Mouse (Mus musculus) heart, embryonic 14.5 days (tissue): Measurements from ENCODE around the gene Bmpr2. TPM values are rescaled to one million over a fixed set of nuclear protein-coding genes. Genes with fewer than 3 reads are reported as not detected.
A peak's percentile ranks its signal among the peaks of the same experiment; 100 is the strongest.
"Not testable (repeated sequence)": the region's sequence is repeated elsewhere in the genome, so short reads cannot be mapped to it uniquely, and the experiment has no call there.

Source experiments
- ATAC-seq: fragments of 200-750 bp; cut with Nextera tagmentation; 2 replicates; pipeline ENCODE4 v1.8.0; 2017; ENCODE audit warnings: low read depth, moderate TSS enrichment; ENCODE audit not compliant: insufficient number of reproducible peaks, insufficient read depth, low FRiP score
- H3K27ac ChIP-seq, 2 experiments: fragments of 200-500 bp in 1 of 2; fragments of 300-500 bp in 1 of 2; sonication (generic) in 1 of 2; replicated peaks in 1 of 2; 2 replicates each; pipeline ENCODE4 v1.5.1; 2012 to 2014; ENCODE audit warnings: low read depth in 2 of 2, low read length in 2 of 2, control low read depth in 1 of 2, mild to moderate bottlenecking in 1 of 2, mixed read lengths in 1 of 2; ENCODE audit not compliant: control insufficient read depth in 1 of 2, insufficient read depth in 1 of 2
- H3K27me3 ChIP-seq: fragments of 300-500 bp; sonication (generic); 2 replicates; pipeline ENCODE4 v1.6.1; 2014; ENCODE audit warnings: mild to moderate bottlenecking, low read length, control low read depth; ENCODE audit not compliant: control insufficient read depth, insufficient read depth
- H3K36me3 ChIP-seq: fragments of 300-500 bp; sonication (generic); 2 replicates; pipeline ENCODE4 v1.6.1; 2014; ENCODE audit warnings: mild to moderate bottlenecking, control low read depth, low read length, mixed read lengths; ENCODE audit not compliant: control insufficient read depth, insufficient read depth
- H3K4me1 ChIP-seq, 2 experiments: fragments of 200-500 bp in 1 of 2; fragments of 300-500 bp in 1 of 2; sonication (generic) in 1 of 2; 2 replicates each; pipeline ENCODE4 v1.6.1; 2012 to 2014; ENCODE audit warnings: low read length in 2 of 2, control low read depth in 1 of 2, mixed read lengths in 1 of 2; ENCODE audit not compliant: control insufficient read depth in 2 of 2, insufficient read depth in 2 of 2
- H3K4me2 ChIP-seq: fragments of 300-500 bp; sonication (generic); 2 replicates; pipeline ENCODE4 v1.6.1; 2014; ENCODE audit warnings: mild to moderate bottlenecking, low read length
- H3K4me3 ChIP-seq, 2 experiments: fragments of 200-500 bp in 1 of 2; fragments of 300-500 bp in 1 of 2; sonication (generic) in 1 of 2; 2 replicates each; pipeline ENCODE4 v1.5.1; 2012 to 2014; ENCODE audit warnings: low read length in 2 of 2, mild to moderate bottlenecking in 2 of 2, control low read depth in 1 of 2, low read depth in 1 of 2, moderate library complexity in 1 of 2; ENCODE audit not compliant: control insufficient read depth in 1 of 2, insufficient read depth in 1 of 2
- H3K9ac ChIP-seq: fragments of 300-500 bp; sonication (generic); 2 replicates; pipeline ENCODE4 v1.6.1; 2014; ENCODE audit warnings: mild to moderate bottlenecking, low read length
- H3K9me3 ChIP-seq: fragments of 300-500 bp; sonication (generic); 2 replicates; pipeline ENCODE4 v1.6.1; 2016; ENCODE audit warnings: low read length, control low read depth; ENCODE audit not compliant: control insufficient read depth
- WGBS: fragments of 180-500 bp; shearing (Covaris S2); extraction: QIAGEN DNeasy Blood & Tissue Kit; methylation state at CpG from one replicate; pipeline ENCODE4 v1.1.7; 2014; 5-methylcytosine and 5-hydroxymethylcytosine counted together
- polyA plus RNA-seq: library from polyadenylated mRNA; unstranded; fragments of >200 nt; fragmentation: Nextera tagmentation; extraction: Ambion mirVana; gene quantifications from 2 replicates; pipeline ENCODE4 v1.2.1, GENCODE M21; 2014

The Bmpr2 gene
- polyA plus RNA-seq, 1 experiment from 2014 or later: 13.1 TPM

DNA sequence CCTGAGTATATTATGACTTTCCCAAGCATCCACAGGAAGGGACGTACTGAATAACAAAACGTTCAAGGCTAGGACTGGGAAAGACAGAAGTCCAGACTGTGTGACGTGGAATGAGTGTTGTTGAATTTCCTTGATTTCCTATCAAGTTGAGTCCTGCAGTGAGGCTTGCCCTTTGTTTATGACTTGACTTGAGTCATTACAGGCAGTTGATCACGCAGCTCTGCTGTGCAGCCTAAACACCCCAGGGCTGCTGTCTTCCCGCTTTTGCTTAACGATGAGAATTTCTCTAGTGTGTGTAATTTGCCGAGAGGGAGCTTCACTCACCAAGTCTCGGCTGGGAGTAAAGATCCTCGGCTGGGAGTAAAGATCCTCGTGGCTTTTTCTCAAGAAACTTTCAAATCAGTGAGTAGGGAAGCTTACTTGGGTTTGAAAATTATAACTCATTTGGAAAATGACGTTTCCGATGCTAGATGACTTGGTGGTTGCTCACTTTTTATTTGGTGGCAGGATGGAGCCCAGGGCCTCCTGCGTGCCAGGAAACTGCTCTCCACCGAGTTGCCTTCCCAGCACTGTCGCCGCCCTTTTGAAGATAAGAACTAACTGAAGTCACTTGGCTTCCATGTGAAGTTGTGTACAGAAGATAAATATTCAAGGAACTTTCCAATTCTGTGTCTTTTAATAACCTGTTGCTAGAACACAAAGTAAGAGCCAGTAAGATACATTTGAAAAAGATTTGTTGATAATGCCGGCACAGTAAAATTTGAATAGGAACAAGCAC lies 23.4 kb upstream of the Bmpr2 start:
- no peak for ATAC-seq
- Histone ChIP-seq H3K27ac (peak overlapping the region; percentile 53 to 55), H3K4me1 (peaks cover 0 to 6% of the 10 kb centered on the region in 2 experiments; a peak in 1 of 4 replicates), H3K9me3 (no peaks in the 10 kb centered on the region), H3K4me2 (no peak overlapping the region), H3K4me3 (no peak overlapping the region), H3K27me3 (no peaks in the 10 kb centered on the region), H3K36me3 (no peaks in the 10 kb centered on the region), H3K9ac (no peak overlapping the region)
- WGBS: 51% methylated on average over 17 of the region's 17 CpGs

DNA sequence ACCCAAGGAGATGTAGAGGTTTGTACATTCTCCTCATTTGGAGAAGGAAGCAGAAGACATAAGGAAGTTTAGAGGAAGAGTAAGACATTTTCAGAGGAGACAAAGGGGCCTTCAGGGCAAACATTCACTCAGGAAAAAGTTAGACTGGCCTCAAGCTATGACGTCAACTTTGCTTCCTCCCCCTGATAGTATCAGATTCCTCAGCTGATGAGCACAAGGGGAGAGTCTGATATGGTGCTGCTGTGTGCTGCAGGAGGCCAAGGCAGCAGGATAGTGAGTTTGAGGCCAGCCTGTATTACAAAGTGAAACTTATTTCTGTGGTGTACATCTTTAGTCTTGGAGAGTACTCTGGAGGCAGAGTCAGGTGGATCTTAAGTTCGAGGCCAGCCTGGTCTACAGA lies 14.2 kb upstream of the Bmpr2 start:
- Histone ChIP-seq H3K4me3 (no peak overlapping the region), H3K9ac (no peak overlapping the region), H3K27ac (no peak overlapping the region), H3K4me1 (no peaks in the 10 kb centered on the region), H3K4me2 (no peak overlapping the region), H3K9me3 (no peaks in the 10 kb centered on the region), H3K36me3 (no peaks in the 10 kb centered on the region), H3K27me3 (no peaks in the 10 kb centered on the region)
- no peak for ATAC-seq
- 55% methylated on average over 2 of the region's 2 CpGs for WGBS

DNA sequence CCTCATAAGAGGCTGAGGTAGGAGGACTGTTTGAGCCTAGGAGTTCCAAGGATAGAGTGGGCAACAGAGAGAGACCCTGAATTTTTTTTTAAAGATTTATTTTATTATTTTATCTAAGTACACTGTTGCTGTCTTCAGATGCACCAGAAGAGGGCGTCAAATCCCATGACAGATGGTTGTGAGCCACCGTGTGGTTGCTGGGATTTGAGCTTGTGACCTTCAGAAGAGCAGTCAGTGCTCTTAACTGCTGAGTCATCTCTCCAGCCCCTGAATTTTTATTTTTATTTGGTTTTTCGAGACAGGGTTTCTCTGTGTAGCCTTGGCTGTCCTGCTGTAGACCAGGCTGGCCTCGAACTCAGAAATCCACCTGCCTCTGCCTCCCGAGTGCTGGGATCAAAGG lies 13.5 kb upstream of the Bmpr2 start:
- ATAC-seq, H3K27ac ChIP-seq, H3K9ac ChIP-seq, H3K9me3 ChIP-seq, H3K4me1 ChIP-seq, H3K4me3 ChIP-seq, H3K4me2 ChIP-seq, H3K36me3 ChIP-seq, H3K27me3 ChIP-seq: not testable (repeated sequence)
- 68% methylated on average over 5 of the region's 5 CpGs for WGBS

DNA sequence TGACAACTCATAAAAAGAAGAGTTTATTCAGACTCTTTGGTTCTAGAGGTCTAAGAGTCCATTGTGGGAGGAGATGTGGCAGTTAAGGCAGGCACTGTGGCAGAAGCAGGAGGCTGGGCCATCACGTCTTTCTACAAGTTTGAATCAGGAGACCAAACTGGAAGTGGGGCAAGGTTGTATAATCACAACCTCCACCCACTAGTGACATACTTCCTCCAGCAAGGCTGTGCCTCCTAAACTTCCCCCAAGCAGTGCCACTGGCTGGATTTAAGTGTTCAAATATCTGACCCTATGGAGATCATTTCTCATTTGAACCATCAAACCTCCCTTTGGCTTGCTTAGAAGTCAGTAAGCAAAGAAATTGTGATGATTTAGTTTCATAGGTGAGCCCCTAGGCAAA lies 7.9 kb upstream of the Bmpr2 start:
- ATAC-seq: no peak
- H3K9ac ChIP-seq: no peak overlapping the region
- WGBS: 69% methylated on average over 1 of the region's 1 CpGs
- no peaks in the 10 kb centered on the region for H3K27me3 ChIP-seq
- H3K4me1 ChIP-seq: no peaks in the 10 kb centered on the region
- no peaks in the 10 kb centered on the region for H3K36me3 ChIP-seq
- H3K4me3 ChIP-seq: no peak overlapping the region
- no peak overlapping the region for H3K27ac ChIP-seq
- no peaks in the 10 kb centered on the region for H3K9me3 ChIP-seq
- no peak overlapping the region for H3K4me2 ChIP-seq

DNA sequence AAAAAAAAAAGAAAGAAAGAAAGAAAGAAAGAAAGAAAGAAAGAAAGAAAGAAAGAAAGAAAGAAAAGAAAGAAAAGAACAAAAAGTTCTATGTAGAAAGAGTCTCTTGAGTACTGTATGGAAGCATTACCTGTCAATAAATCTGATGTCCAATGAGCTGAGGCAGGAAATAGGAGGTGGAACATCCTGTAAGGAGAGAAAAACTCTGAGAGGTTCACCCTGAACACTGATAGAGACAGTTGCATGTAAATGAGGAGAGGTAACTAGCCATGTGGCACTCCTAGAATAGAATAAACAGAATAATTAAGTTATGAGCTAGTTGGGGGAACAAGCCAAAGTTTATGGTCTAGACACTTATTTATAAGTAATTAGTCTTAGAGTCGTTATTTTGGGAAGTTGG lies 4.9 kb upstream of the Bmpr2 start:
- no peak overlapping the region for H3K4me2 ChIP-seq
- H3K4me1 ChIP-seq: peaks cover 0 to 2% of the 10 kb centered on the region in 2 experiments; a peak in 2 of 4 replicates
- no peaks in the 10 kb centered on the region for H3K27me3 ChIP-seq
- 92% methylated on average over 1 of the region's 1 CpGs for WGBS
- H3K9me3 ChIP-seq: no peaks in the 10 kb centered on the region
- H3K4me3 ChIP-seq: no peak overlapping the region
- H3K9ac ChIP-seq: no peak overlapping the region
- no peak for ATAC-seq
- H3K36me3 ChIP-seq: no peaks in the 10 kb centered on the region
- no peak overlapping the region for H3K27ac ChIP-seq

DNA sequence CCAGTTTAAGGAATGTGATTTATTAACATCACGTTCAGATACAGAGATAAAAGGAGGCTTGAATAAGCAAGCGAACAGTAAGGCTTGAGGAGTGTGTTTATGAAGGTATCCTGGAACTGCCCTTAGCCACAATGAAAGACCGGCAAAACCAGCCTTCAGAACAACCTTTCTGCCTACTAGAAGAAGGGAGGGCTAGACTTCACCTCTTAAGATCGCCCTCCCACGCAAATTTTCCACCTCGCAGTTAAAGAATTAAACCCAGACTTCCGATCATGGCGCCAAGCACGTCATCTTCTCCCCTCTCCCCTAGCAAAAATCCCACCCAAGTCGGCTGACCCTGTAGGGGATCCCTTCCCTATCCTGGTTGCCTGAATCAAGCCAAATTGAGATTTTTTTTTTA lies 992 bp upstream of the Bmpr2 start:
- Histone ChIP-seq H3K4me1 (peaks cover 2 to 9% of the 10 kb centered on the region in 2 experiments), H3K4me3 (peak overlapping the region; percentile 73 to 96), H3K9ac (peak overlapping the region; percentile 97), H3K27me3 (no peaks in the 10 kb centered on the region), H3K36me3 (no peaks in the 10 kb centered on the region), H3K27ac (peak overlapping the region; percentile 97 to 98), H3K9me3 (no peaks in the 10 kb centered on the region), H3K4me2 (peak overlapping the region; percentile 92)
- no peak for ATAC-seq
- 8% methylated on average over 10 of the region's 10 CpGs for WGBS

DNA sequence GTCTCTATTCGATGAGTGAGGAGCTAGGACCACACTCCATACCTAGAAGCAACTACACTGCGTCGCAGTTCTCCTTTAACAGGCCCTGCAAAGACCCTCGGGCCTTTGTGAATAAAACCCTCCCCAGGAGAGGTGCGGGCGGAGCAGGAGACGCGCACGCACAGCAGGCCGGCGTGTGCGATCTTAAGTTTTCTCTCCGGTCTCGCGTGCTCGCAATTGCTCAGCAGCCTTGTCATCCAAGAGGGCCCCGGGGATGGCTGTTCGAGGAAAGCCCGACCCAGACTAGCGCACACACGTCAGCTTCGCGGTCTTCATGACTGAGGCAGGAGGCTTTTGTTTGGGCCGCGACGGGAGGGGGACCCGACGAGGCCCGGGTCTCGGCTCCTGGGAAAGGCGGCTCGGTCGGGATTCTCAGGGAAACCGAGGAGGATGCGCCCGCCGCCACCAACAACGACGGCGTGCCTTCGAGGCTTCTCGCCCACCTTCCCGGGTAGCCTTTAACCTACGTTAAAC lies 493 bp upstream of the Bmpr2 start:
- peak overlapping the region; percentile 97 to 98 for H3K27ac ChIP-seq
- H3K9ac ChIP-seq: peak overlapping the region; percentile 97
- peak overlapping the region; percentile 92 for H3K4me2 ChIP-seq
- no peaks in the 10 kb centered on the region for H3K27me3 ChIP-seq
- peak; percentile 12 for ATAC-seq
- H3K36me3 ChIP-seq: no peaks in the 10 kb centered on the region
- peaks cover 2 to 9% of the 10 kb centered on the region in 2 experiments for H3K4me1 ChIP-seq
- peak overlapping the region; percentile 73 to 96 for H3K4me3 ChIP-seq
- WGBS: under 1% methylated on average over 44 of the region's 44 CpGs
- no peaks in the 10 kb centered on the region for H3K9me3 ChIP-seq
